Mouse (Mus musculus) G1E (cell line): ENCODE data around the gene Chn2.

Source experiments
- CTCF ChIP-seq: IDR thresholded peaks from 2 replicates; pipeline ENCODE4 v1.5.1; 2012; ENCODE audit warnings: low read depth, low read length, inconsistent platforms, mixed read lengths
- GATA1 ChIP-seq: IDR thresholded peaks from 2 replicates; pipeline ENCODE4 v1.6.1; 2012; ENCODE audit warnings: borderline replicate concordance, low read length, inconsistent platforms, mixed read lengths
- POLR2AphosphoS5 ChIP-seq: IDR thresholded peaks from 2 replicates; pipeline ENCODE4 v1.6.1; 2012; ENCODE audit warnings: low read depth, low read length, inconsistent platforms; ENCODE audit not compliant: insufficient replicate concordance

GRCm38 (mm10) chr6:54162786-54163185 lies 123.4 kb downstream of the Chn2 start:
- no peak for TF ChIP-seq CTCF
- no peak for TF ChIP-seq POLR2AphosphoS5
- no peak for TF ChIP-seq GATA1
